ENCODE assay signal across 9 mouse cellular contexts in genomic region chr4:22498102-22498957, GRCm38 (mm10). TPM values are rescaled to one million over a fixed set of nuclear protein-coding genes. Genes with fewer than 3 reads are reported as not detected.
DNase-seq lines count a peak whose midpoint lies in the region; ATAC-seq and TF ChIP-seq lines count a peak whose summit lies in the region.
"Had no signal": no experiment of that assay in that cellular context is flagged by ENCODE, and none has a peak within 500 bp of the region (broad histone marks: within the 10 kb centered on the region; RNA-seq: fewer than 3 reads in every experiment).

No protein-coding gene starts in this region.

- H3K4me3 ChIP-seq in heart, embryonic 10.5 days = peak overlapping the region; percentile 57
- H3K4me3 ChIP-seq in heart, adult 2 months = no peak overlapping the region
- peak overlapping the region; percentile 36 for H3K4me3 ChIP-seq in testis, adult 2 months (ENCODE audit: control insufficient read depth, low read depth, low read length)
- peak overlapping the region; percentile 48 for H3K4me3 ChIP-seq in neural tube, embryonic 13.5 days

- no peak overlapping the region for H3K27ac ChIP-seq in heart, embryonic 10.5 days
- no peak overlapping the region for H3K27ac ChIP-seq in heart, adult 2 months
- H3K27ac ChIP-seq in testis, adult 2 months (ENCODE audit: control insufficient read depth, insufficient read depth, low read depth, low read length) = no peak overlapping the region
- peak overlapping the region; percentile 90 for H3K27ac ChIP-seq in neural tube, embryonic 13.5 days (replicated peaks)

- no peak for DNase-seq in heart, embryonic 10.5 days (ENCODE audit: low spot score)
- no peak for DNase-seq in heart, adult 2 months
- no peak for DNase-seq in testis, postnatal 10 days (ENCODE audit: low spot score)
- peak; percentile 60 to 68 for DNase-seq in left cerebral cortex, postnatal 36 days (ENCODE audit: low spot score in 2 of 2)
- no peak for DNase-seq in urinary bladder, adult 18-20 months (ENCODE audit: low spot score in 2 of 2)
- no peak for DNase-seq in thymus, postnatal 25 days

- TF ChIP-seq POLR2A in heart, adult 2 months (IDR thresholded peaks at IDR 0.05; ENCODE audit: insufficient read depth, low read depth, low read length) = no peak
- no peak for TF ChIP-seq POLR2A in testis, adult 2 months (IDR thresholded peaks at IDR 0.05; ENCODE audit: control insufficient read depth, low read depth, low read length)

- ATAC-seq in neural tube, embryonic 13.5 days (ENCODE audit: low read depth) = peak; percentile 44

- under 1% methylated on average over 45 of the region's 45 CpGs for WGBS in heart, embryonic 10.5 days
- WGBS in heart, adult 2 months = 1% methylated on average over 45 of the region's 45 CpGs
- WGBS in neural tube, embryonic 13.5 days = under 1% methylated on average over 44 of the region's 45 CpGs

- no peak for TF ChIP-seq CTCF in heart, adult 2 months (IDR thresholded peaks at IDR 0.05)
- no peak for TF ChIP-seq CTCF in testis, adult 2 months (IDR thresholded peaks at IDR 0.05; ENCODE audit: control insufficient read depth, insufficient read depth, insufficient replicate concordance, low read depth, low read length)

- H3K36me3 ChIP-seq in heart, embryonic 10.5 days = no peaks in the 10 kb centered on the region
- H3K36me3 ChIP-seq in heart, adult 2 months (ENCODE audit: control insufficient read depth, insufficient read depth, low read length) = no peaks in the 10 kb centered on the region
- no peaks in the 10 kb centered on the region for H3K36me3 ChIP-seq in testis, adult 2 months (ENCODE audit: control insufficient read depth, insufficient read depth, low read length)
- H3K36me3 ChIP-seq in neural tube, embryonic 13.5 days = no peaks in the 10 kb centered on the region

- no peaks in the 10 kb centered on the region for H3K9me3 ChIP-seq in heart, embryonic 10.5 days
- no peaks in the 10 kb centered on the region for H3K9me3 ChIP-seq in neural tube, embryonic 13.5 days

- H3K4me2 ChIP-seq in neural tube, embryonic 13.5 days = peak overlapping the region; percentile 85

- H3K9ac ChIP-seq in heart, adult 2 months (ENCODE audit: low read depth, low read length) = no peak overlapping the region
- peak overlapping the region; percentile 67 for H3K9ac ChIP-seq in neural tube, embryonic 13.5 days

- H3K27me3 ChIP-seq in heart, embryonic 10.5 days (ENCODE audit: insufficient read depth, poor library complexity, severe bottlenecking) = peaks cover 81% of the 10 kb centered on the region
- H3K27me3 ChIP-seq in heart, adult 2 months (ENCODE audit: control insufficient read depth, insufficient read depth, low read length) = peaks cover 19% of the 10 kb centered on the region
- peaks cover 12% of the 10 kb centered on the region for H3K27me3 ChIP-seq in testis, adult 2 months (ENCODE audit: control insufficient read depth, insufficient read depth, low read length)
- H3K27me3 ChIP-seq in neural tube, embryonic 13.5 days = peaks cover 32% of the 10 kb centered on the region; the same call in 1 of the 2 replicates

- H3K79me2 ChIP-seq in heart, adult 2 months (replicated peaks; ENCODE audit: control insufficient read depth, insufficient read depth, low read length) = no peaks in the 10 kb centered on the region

- no peak for TF ChIP-seq EP300 in heart, adult 2 months (IDR thresholded peaks at IDR 0.05; ENCODE audit: insufficient read depth, low read depth, low read length)

- H3K4me1 ChIP-seq in heart, embryonic 10.5 days = peaks cover 22% of the 10 kb centered on the region
- no peaks in the 10 kb centered on the region for H3K4me1 ChIP-seq in heart, adult 2 months (ENCODE audit: control insufficient read depth, insufficient read depth, low read length)
- peaks cover 16% of the 10 kb centered on the region for H3K4me1 ChIP-seq in testis, adult 2 months (ENCODE audit: control insufficient read depth, insufficient read depth, low read length)
- peaks cover 43% of the 10 kb centered on the region for H3K4me1 ChIP-seq in neural tube, embryonic 13.5 days (replicated peaks)

- intact Hi-C loops in heart, adult 2 months (cut with DNase I) = no loop called here
- intact Hi-C loops in left cerebral cortex, postnatal 36 days (cut with DNase I) = loop anchor here (10.0 kb wide), 1 partner anchor 426 kb away; no protein-coding TSS in a partner anchor

RNA-seq across cellular contexts. Expression of gene Pou3f2, which starts 10.2 kb away (rescaled TPM):
- polyA plus RNA-seq in heart, embryonic 10.5 days (2016; fragmentation: Nextera tagmentation; extraction: Ambion mirVana) = 0.10 TPM in 2 replicates
- total RNA-seq in heart, adult 2 months (2021) = not detected
- not detected in 2 replicates for polyA plus RNA-seq in heart, adult 2 months (2012; rRNA removed)
- 0.05 TPM in 1 of 2 replicates, not detected in the other for polyA plus RNA-seq in testis, adult 2 months (2012; rRNA removed)
- total RNA-seq in left cerebral cortex, postnatal 36 days (2021) = 10 to 100 TPM; 27.3 to 28.3 TPM
- polyA plus RNA-seq in neural tube, embryonic 13.5 days (2015; fragmentation: Nextera tagmentation; extraction: Ambion mirVana) = 20.8 and 25.0 TPM in 2 replicates
- polyA plus RNA-seq: spleen, adult 2 months had no signal

Comparison
In these comparisons a context has a peak if more than half of its experiments do, and no peak if none do; other contexts are left out.
1. DNase-seq: peak in left cerebral cortex, postnatal 36 days (2 of 2); none in heart, embryonic 10.5 days (single experiment), heart, adult 2 months (0 of 2), testis, postnatal 10 days (single experiment), urinary bladder, adult 18-20 months (0 of 2) and thymus, postnatal 25 days (single experiment).
2. RNA of gene Pou3f2, which starts 10.2 kb away (polyA plus RNA-seq): 20.8 to 25.0 TPM in neural tube, embryonic 13.5 days; 0.10 TPM in heart, embryonic 10.5 days, 0.05 TPM in testis, adult 2 months and not detected in heart, adult 2 months; every median in the first group is over 10 times any median in the second.